Mouse (Mus musculus) heart, embryonic 16.5 days (tissue): ENCODE results near the gene Tnxb. TPM values are rescaled to one million over a fixed set of nuclear protein-coding genes. Genes with fewer than 3 reads are reported as not detected.
"Not testable (repeated sequence)": the region's sequence is repeated elsewhere in the genome, so short reads cannot be mapped to it uniquely, and the experiment has no call there.

Experiments
- ATAC-seq: fragments of 200-750 bp; cut with Nextera tagmentation; replicated peaks from 2 replicates; pipeline ENCODE4 v1.8.0; 2017; ENCODE audit warnings: moderate number of reproducible peaks; ENCODE audit not compliant: insufficient read depth, low FRiP score; ENCODE audit errors: extremely low read depth
- H3K27ac ChIP-seq: fragments of 300-500 bp; sonication (generic); 2 replicates; pipeline ENCODE4 v1.5.1; 2014; ENCODE audit warnings: mild to moderate bottlenecking, low read length, control low read depth, moderate library complexity
- H3K27me3 ChIP-seq: fragments of 300-500 bp; sonication (generic); 2 replicates; pipeline ENCODE4 v1.6.1; 2014; ENCODE audit warnings: low read length, mixed read lengths; ENCODE audit not compliant: control insufficient read depth, insufficient read depth
- H3K36me3 ChIP-seq: fragments of 300-500 bp; sonication (generic); 2 replicates; pipeline ENCODE4 v1.6.1; 2014; ENCODE audit not compliant: control insufficient read depth, insufficient read depth
- H3K4me1 ChIP-seq: fragments of 300-500 bp; sonication (generic); 2 replicates; pipeline ENCODE4 v1.6.1; 2014; ENCODE audit warnings: low read length, mixed read lengths; ENCODE audit not compliant: control insufficient read depth, insufficient read depth
- H3K4me2 ChIP-seq: fragments of 300-500 bp; sonication (generic); 2 replicates; pipeline ENCODE4 v1.6.1; 2014; ENCODE audit warnings: low read depth, mild to moderate bottlenecking, control low read depth, low read length
- H3K4me3 ChIP-seq: fragments of 300-500 bp; sonication (generic); 2 replicates; pipeline ENCODE4 v1.5.1; 2014; ENCODE audit warnings: mild to moderate bottlenecking, control low read depth, low read length
- H3K9ac ChIP-seq: fragments of 300-500 bp; sonication (generic); 2 replicates; pipeline ENCODE4 v1.6.1; 2014; ENCODE audit warnings: low read length, control low read depth
- H3K9me3 ChIP-seq: fragments of 300-500 bp; sonication (generic); replicated peaks from 2 replicates; pipeline ENCODE4 v1.6.1; 2016; ENCODE audit warnings: low read length; ENCODE audit not compliant: control insufficient read depth
- WGBS: fragments of 180-500 bp; shearing (Covaris S2); extraction: QIAGEN DNeasy Blood & Tissue Kit; methylation state at CpG from one replicate; pipeline ENCODE4 v1.1.7; 2014; 5-methylcytosine and 5-hydroxymethylcytosine counted together
- polyA plus RNA-seq: library from polyadenylated mRNA; unstranded; fragments of >200 nt; fragmentation: Nextera tagmentation; extraction: Ambion mirVana; gene quantifications from 2 replicates; pipeline ENCODE4 v1.2.1, GENCODE M21; 2015

Gene Tnxb
- polyA plus RNA-seq, 1 experiment from 2014 or later = 2.5 TPM

- no peak for ATAC-seq
- Histone ChIP-seq H3K4me2 (no peak overlapping the region), H3K9ac (no peak overlapping the region), H3K27me3 (0 out of 2 replicates have a peak, but pooled peaks cover 2% of the 10 kb centered on the region), H3K4me3 (no peak overlapping the region), H3K9me3 (no peaks in the 10 kb centered on the region), H3K36me3 (no peaks in the 10 kb centered on the region), H3K27ac (no peak overlapping the region), H3K4me1 (no peaks in the 10 kb centered on the region)
- 35% methylated on average over 2 of the region's 2 CpGs for WGBS
These were observed 30.3 kb downstream of the Tnxb start for GRCm38 (mm10) chr17:34700671-34701071.

- not testable (repeated sequence) for H3K4me3 ChIP-seq, H3K9me3 ChIP-seq, H3K4me1 ChIP-seq, ATAC-seq, H3K9ac ChIP-seq, H3K27ac ChIP-seq, H3K36me3 ChIP-seq, H3K4me2 ChIP-seq, H3K27me3 ChIP-seq
- WGBS = 64% methylated on average over 2 of the region's 2 CpGs
These were observed 36.1 kb downstream of the Tnxb start for GRCm38 (mm10) chr17:34706476-34706875.

- H3K27ac ChIP-seq = no peak overlapping the region
- no peak for ATAC-seq
- 38% methylated on average over 6 of the region's 6 CpGs for WGBS
- no peaks in the 10 kb centered on the region for H3K9me3 ChIP-seq
- H3K4me3 ChIP-seq = no peak overlapping the region
- no peaks in the 10 kb centered on the region for H3K4me1 ChIP-seq
- H3K4me2 ChIP-seq = no peak overlapping the region
- no peaks in the 10 kb centered on the region for H3K36me3 ChIP-seq
- H3K27me3 ChIP-seq = no peaks in the 10 kb centered on the region
- no peak overlapping the region for H3K9ac ChIP-seq
These were observed 42.6 kb downstream of the Tnxb start for GRCm38 (mm10) chr17:34712951-34713350.

- not testable (repeated sequence) for H3K27me3 ChIP-seq, H3K9ac ChIP-seq, H3K36me3 ChIP-seq, H3K27ac ChIP-seq, H3K4me2 ChIP-seq, ATAC-seq, H3K4me1 ChIP-seq, H3K9me3 ChIP-seq, H3K4me3 ChIP-seq
- WGBS = 61% methylated on average over 9 of the region's 9 CpGs
These were observed 44.0 kb downstream of the Tnxb start for GRCm38 (mm10) chr17:34714181-34714907.

GRCm38 (mm10) chr17:34714908-34715445 is 44.6 kb downstream of the Tnxb start:
- not testable (repeated sequence) for H3K4me2 ChIP-seq, H3K4me1 ChIP-seq, H3K9ac ChIP-seq, H3K27ac ChIP-seq, H3K36me3 ChIP-seq, H3K4me3 ChIP-seq, H3K9me3 ChIP-seq, H3K27me3 ChIP-seq, ATAC-seq
- 71% methylated on average over 5 of the region's 5 CpGs for WGBS

- ATAC-seq, H3K9ac ChIP-seq, H3K36me3 ChIP-seq, H3K4me2 ChIP-seq, H3K9me3 ChIP-seq, H3K4me3 ChIP-seq, H3K4me1 ChIP-seq, H3K27ac ChIP-seq, H3K27me3 ChIP-seq: not testable (repeated sequence)
- WGBS = 77% methylated on average over 6 of the region's 7 CpGs
These were observed 45.1 kb downstream of the Tnxb start for GRCm38 (mm10) chr17:34715451-34715850.

- H3K27me3 ChIP-seq = no peaks in the 10 kb centered on the region; the same call in 1 of the 2 replicates
- no peak overlapping the region for H3K9ac ChIP-seq
- no peaks in the 10 kb centered on the region for H3K36me3 ChIP-seq
- no peaks in the 10 kb centered on the region for H3K4me1 ChIP-seq
- H3K27ac ChIP-seq = no peak overlapping the region
- 83% methylated on average over 15 of the region's 15 CpGs for WGBS
- H3K9me3 ChIP-seq = no peaks in the 10 kb centered on the region
- H3K4me3 ChIP-seq = no peak overlapping the region
- no peak for ATAC-seq
- no peak overlapping the region for H3K4me2 ChIP-seq
These were observed 45.9 kb downstream of the Tnxb start for GRCm38 (mm10) chr17:34716247-34716646.

- Histone ChIP-seq H3K27me3 (no peaks in the 10 kb centered on the region; the same call in 1 of the 2 replicates), H3K4me1 (no peaks in the 10 kb centered on the region), H3K27ac (no peak overlapping the region), H3K36me3 (no peaks in the 10 kb centered on the region), H3K4me3 (no peak overlapping the region), H3K9ac (no peak overlapping the region), H3K9me3 (no peaks in the 10 kb centered on the region), H3K4me2 (no peak overlapping the region)
- ATAC-seq = no peak
- 84% methylated on average over 11 of the region's 11 CpGs for WGBS
These were observed 47.1 kb downstream of the Tnxb start for GRCm38 (mm10) chr17:34717401-34717800.

GRCm38 (mm10) chr17:34719886-34720285 is 49.6 kb downstream of the Tnxb start:
- not testable (repeated sequence) for ATAC-seq, H3K27me3 ChIP-seq, H3K9ac ChIP-seq, H3K36me3 ChIP-seq, H3K4me3 ChIP-seq, H3K9me3 ChIP-seq, H3K4me1 ChIP-seq, H3K4me2 ChIP-seq, H3K27ac ChIP-seq
- WGBS = 73% methylated on average over 7 of the region's 8 CpGs
